Mouse (Mus musculus): ENCODE data around the gene Drp2.

The Drp2 gene

DNA sequence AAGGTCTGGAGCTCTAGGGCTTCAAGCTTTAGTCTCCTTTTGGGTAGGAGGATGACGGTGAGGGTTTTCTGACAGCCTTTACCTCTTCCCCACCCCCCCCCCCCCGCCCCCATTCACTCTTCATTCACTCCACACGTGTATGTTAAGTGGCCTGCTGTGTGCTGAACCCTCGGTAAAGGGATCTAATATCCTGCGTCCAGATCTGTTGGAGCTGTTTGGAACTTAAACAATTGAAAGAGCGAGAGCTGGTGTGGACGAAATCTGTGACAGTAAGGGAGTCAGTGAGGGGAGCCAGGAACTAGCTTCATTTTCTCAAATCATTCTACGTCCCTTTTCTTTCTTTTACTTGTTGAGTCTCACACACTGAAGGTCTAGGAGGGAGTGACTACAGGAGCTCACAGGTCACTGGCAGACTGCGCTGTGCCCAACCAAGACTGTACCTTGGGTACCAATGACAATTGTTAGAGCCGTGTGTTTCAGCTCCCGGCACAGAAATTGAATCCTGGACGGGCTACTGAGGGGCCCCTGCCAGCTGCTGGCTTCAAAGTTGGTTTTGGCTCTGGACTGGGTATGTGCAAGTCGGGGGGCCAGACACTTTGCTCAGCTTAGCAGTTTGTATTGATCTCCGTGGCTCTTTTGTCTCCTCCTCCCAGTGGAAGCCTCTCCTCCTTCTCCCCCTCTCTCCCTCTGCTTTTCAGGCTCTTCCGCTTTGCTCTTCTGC, at the start of gene Drp2:
Gene Drp2, plus strand, starts transcription at position 689 of the 721 bp plus-strand sequence.
- no peak for DNase-seq (ENCODE audit: low spot score)

- DNase-seq (ENCODE audit: low spot score): no peak
Measured at GRCm38 (mm10) chrX:134359336-134359735, 45.0 kb upstream of the Drp2 start.

GRCm38 (mm10) chrX:134362156-134362555, 42.2 kb upstream of the Drp2 start:
- DNase-seq (ENCODE audit: low spot score): no peak

DNA sequence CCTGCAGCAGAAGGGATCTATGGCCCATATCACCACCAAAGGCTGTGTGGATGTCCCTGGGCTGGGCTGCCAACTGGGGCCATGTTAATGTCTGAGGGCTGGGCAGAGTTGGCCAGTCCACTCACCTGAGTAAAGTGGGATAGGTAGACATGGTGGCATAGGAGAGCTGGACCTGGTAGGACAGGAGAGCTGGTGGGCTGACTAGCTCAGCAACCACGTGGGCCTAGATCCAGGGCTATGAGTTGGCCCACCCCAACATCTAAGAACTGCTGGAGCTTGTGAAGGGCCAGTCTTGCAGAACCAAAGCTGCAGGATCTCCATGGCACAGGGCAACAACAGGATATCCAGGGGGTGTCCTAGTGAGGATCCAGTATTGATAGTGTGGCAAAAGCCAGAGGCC, 38.9 kb upstream of the Drp2 start:
- no peak for DNase-seq (ENCODE audit: low spot score)

GRCm38 (mm10) chrX:134366547-134366946, 37.8 kb upstream of the Drp2 start:
- DNase-seq (ENCODE audit: low spot score): no peak

DNA sequence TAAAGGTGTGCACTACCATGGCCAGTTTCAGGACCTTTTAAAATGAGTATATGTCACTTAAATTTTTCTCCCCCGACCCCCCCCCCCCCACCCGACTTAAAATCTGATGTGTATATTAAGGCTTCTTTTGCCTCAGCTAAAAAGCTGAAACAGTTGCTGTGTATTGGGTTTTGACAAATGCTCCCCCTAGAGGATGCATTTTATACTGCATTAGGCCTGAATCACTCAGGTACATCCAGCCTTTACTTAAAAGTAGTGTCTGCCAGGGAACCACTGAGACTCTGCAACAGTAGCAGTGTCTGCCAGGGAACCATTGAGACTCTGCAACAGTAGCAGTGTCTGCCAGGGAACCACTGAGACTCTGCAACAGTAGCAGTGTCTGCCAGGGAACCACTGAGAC, 33.1 kb upstream of the Drp2 start:
- peak; percentile 10 for DNase-seq (ENCODE audit: low spot score)

- no peak for DNase-seq (ENCODE audit: low spot score)
Measured at GRCm38 (mm10) chrX:134374190-134374589, 30.2 kb upstream of the Drp2 start.

DNA sequence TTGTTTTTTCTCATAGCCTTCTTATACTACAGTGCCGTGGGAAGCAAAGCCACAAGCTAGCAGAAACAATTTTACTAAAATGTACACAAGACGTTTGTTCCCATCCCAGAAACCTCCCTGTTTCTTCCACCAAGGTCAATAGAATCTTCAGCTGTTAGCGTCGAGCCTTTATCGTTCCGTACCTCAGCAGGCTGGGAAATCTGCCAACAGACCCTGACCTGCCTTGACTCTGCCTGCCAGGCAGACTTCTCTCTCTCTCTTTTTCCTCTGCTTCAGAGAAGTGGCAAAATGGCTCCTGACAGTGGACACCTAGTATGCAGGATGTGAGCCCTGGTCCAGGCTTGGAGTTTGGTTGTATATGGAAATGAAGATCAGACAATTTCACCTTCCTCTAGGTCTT, 19.5 kb upstream of the Drp2 start:
- DNase-seq (ENCODE audit: low spot score): no peak

DNA sequence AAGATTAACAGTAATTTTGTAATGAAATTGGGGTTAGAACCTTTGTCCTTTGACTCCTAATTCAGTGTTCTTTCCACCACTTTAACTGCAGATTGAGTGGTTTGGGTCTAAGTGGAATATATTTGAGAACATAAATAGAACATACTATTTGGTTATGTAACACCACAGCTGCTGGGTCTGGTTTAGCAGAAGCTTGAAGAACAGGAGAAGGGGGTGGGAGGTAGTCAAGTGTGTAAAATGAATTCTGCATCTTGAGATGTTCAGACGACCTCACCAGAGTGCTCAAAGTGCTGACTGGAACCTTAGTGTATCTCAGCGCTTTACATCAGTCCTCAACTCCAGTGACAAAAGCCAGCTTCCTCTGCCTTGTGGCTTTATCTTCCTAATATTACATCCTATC, 5.4 kb upstream of the Drp2 start:
- no peak for DNase-seq (ENCODE audit: low spot score)

DNA sequence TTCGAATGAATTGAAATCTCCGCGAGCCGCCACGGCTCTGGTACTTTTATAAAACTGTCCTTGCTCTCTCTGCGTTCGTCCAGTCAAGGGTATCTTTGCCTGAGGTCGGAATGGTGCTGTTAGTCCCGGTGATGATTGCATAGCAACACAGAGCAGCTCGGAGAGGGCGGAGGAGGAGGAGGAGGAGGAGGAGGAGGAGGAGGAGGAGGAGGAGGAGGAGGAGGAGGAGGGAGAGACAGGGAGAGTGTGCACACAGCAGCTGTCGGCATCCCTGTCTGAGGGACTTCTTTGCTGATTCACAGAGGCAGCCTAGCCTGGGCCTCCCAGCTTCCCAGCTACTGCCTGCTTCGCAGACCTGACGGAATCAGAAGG, 219 bp downstream of the Drp2 start:
- DNase-seq (ENCODE audit: low spot score): no peak

- no peak for DNase-seq (ENCODE audit: low spot score)
Measured at GRCm38 (mm10) chrX:134409354-134409900, 5.1 kb downstream of the Drp2 start.

GRCm38 (mm10) chrX:134412096-134412495, 7.7 kb downstream of the Drp2 start:
- no peak for DNase-seq (ENCODE audit: low spot score)

DNA sequence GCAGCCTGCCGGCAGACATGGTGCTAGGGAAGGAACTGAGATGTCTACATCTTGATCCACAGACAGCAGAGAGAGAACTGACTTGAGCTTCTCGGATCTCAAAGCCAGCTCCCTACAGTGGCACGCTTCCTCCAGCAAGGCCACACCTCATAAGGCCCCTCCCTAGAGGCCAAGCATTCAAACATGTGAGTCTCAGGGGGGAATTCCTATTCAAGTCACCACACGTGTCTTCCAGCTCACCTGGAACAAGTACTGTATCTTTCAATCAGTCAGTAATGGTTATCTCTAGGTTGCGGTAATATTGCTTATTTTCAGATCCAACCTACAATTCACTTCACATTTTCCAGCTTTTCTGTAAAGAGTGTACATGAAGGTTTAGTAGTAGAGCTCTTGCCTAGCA, 15.7 kb downstream of the Drp2 start:
- DNase-seq (ENCODE audit: low spot score): no peak

DNA sequence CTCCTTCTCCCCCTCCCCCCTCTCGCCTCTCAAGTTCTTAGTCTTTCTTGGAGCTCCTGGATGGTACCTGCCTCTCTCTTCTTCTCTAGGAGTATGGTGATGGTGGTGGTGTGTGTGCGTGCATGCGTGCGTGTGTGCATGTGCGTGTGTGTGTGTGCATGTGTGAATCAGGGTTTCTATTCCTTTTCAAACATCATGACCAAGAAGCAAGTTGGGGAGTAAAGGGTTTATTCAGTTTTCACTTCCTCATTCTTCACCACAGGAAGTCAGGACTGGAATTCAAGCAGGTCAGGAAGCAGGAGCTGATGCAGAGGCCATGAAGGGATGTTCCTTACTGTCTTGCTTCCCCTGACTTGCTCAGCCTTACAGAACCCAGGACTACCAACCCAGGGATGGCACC, 19.9 kb downstream of the Drp2 start:
- no peak for DNase-seq (ENCODE audit: low spot score)

GRCm38 (mm10) chrX:134425798-134426197, 21.4 kb downstream of the Drp2 start:
- no peak for DNase-seq (ENCODE audit: low spot score)

GRCm38 (mm10) chrX:134426819-134427218, 22.5 kb downstream of the Drp2 start:
- DNase-seq (ENCODE audit: low spot score): no peak

- no peak for DNase-seq (ENCODE audit: low spot score)
Measured at GRCm38 (mm10) chrX:134427307-134427706, 23.0 kb downstream of the Drp2 start.

DNA sequence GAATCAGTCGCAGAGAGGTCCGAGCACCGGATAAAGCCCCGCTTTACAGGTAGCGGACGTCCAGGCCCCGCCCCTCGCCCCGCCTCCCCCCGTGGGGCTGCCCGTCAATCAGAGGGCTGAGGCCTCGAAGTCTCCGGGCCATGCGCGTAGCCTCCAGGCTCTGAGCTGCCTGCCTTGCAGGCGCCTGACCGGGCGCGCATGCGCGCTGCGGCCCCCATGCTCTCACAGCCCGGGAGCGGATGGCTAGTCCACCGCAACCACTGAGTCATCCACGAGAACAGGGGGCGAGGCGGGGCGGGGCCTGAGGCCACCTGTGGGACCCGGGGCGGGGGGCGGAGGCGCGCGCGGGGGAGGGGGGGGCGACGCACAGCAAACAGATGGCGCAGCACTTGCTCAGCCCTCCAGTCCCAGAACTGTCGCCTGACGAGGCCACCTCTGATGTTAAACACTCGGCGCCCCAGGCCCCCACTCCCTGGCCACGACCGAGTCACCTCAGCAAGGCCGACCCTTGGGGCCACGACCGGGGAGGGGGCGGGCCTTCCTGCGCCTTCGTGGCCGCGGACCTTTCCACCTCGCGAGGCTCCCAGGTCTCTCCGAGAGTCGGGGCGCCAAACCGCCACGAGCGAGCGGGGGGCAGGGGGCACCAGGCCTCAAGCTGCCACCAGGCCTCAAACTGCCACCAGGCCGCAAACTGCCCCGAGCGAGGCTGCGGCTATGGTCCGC, 70.8 kb downstream of the Drp2 start:
- no peak for DNase-seq (ENCODE audit: low spot score)

GRCm38 (mm10) chrX:134476290-134476689, 71.9 kb downstream of the Drp2 start, which contains the start of gene Taf7l:
Taf7l (minus strand) TSS chrX:134476490.
- DNase-seq (ENCODE audit: low spot score): no peak

- DNase-seq (ENCODE audit: low spot score): no peak
Measured at GRCm38 (mm10) chrX:134481720-134482119, 77.4 kb downstream of the Drp2 start.

- DNase-seq (ENCODE audit: low spot score): no peak
Measured at GRCm38 (mm10) chrX:134500651-134501050, 96.3 kb downstream of the Drp2 start.

Data from c-Kit-positive CD71-positive TER-119-positive erythroid progenitor cells, embryonic 14.5 days (primary cell).